Mouse (Mus musculus) layer of hippocampus, postnatal 14 days (tissue): ENCODE results near the gene Prkg1. TPM values are rescaled to one million over a fixed set of nuclear protein-coding genes. Genes with fewer than 3 reads are reported as not detected.

ENCODE experiments used
- DNase-seq, 2 experiments: peaks; one replicate each; pipeline ENCODE4 v3.0.0; 2021 to 2022; ENCODE audit warnings: low spot score in 2 of 2, mixed read lengths in 1 of 2
- total RNA-seq, 2 experiments: library from RNA; stranded (reverse); gene quantifications; 2 replicates each; pipeline ENCODE4 v1.2.3; 2021

The Prkg1 gene
- total RNA-seq, 2 experiments from 2014 or later = 21.9 to 23.4 TPM

DNA sequence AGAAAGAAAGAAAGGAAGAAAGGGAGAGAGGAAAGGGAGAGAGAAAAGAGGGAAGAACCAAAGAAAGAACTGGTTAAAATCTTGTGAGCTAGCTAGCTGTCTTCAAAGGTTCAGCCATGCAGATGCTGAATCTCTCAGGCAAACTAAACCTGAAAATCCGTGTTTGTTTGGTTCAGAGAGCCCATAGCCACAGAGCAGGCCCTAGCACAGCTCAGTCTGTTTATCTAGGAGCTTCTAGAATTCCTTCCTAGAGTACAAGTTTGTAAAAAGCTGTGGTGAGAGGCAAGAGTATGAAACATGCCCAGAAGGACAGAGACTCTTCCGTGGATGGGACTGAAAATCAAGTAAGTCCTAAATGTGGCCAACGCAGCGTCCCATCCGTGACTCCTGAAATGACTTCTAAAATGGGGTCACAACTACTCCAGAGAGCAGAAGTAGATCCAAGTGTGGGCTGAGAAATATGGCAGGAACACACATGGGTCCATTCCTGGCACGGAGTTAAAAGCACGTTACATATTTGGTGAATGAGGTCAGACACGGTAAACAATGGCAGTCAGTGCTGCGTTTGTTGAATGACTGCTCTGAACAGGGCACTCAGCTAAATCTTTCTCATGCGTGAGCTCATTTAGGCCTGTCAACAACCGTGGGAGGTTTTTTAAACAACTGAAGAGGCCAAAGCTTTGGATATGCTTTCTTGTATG is 13.7 kb downstream of the Prkg1 start:
- no peak for DNase-seq

DNA sequence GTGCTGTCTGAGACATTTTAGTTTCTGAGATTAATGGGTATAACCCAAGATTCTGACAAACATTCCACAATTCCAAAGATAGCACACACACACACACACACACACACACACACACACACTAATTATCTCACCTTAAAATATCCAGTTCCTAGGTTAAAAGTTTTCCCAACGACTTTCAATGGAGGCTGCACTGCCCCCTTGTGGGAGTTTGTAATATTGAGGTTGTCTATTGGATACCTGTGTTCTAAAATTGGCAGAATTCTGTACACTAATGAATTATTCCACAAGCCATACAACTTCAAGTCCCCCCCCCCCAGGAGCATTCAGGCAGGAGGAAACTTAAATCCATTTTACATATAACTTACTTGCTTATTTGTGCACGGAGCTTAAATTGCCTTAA is 18.2 kb downstream of the Prkg1 start:
- DNase-seq = peak in 1 of 2 experiments; percentile 58

DNA sequence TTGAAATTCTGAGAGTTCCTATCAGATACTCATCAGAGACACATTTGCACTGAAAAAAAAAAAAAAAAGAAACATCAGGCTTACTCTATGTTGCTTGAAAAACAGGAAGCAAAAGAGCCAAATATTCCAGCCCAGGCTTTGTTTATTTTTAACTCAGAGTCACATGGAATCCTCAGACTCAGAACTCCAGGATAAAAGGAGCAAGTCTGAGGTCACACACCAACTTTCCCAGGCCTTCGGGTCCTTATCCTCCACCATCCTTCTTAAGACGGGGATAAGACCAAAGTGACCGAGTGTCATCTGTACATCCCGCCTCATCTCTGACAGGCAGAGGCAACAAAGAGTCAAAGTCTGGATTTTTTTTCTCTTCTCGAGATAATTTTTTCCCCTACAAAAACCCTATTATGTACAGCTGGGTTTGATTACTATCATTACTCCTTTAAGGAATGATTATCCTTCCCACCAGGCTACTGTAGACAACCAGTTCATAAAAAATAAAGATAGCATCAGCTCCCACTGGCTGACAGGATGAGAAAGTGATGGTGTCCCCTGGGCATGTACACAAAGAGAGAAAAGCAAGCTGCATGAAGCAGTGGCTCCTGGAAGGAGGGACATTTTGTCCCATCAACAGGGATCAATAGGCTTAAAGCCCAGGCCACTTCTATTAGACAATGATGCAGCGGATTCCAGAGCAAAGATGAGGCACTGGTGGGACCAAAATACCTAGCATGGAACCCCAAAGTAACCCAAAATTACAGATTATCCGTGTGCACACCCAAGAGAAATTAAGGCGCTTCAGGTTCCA is 21.4 kb downstream of the Prkg1 start:
- DNase-seq = no peak

DNA sequence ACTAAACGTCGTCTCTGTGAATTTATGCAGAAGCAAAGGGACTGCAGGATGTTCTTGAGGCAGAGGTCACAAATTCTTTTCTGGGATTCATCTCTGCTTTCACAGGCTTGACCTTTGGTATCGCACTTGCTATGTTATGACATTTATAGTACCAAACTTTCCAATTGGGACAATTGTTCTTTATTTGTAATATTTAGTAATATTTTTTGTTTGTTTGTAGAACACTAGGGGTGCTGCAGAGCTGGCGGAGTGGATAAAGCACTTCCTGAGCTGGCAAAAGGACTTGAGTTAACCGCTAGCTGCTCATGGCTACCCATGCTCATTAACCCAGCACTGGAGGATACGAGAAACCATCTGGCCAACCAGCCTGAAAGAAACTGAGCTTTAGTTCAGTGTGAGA is 49.9 kb downstream of the Prkg1 start:
- DNase-seq = no peak

DNA sequence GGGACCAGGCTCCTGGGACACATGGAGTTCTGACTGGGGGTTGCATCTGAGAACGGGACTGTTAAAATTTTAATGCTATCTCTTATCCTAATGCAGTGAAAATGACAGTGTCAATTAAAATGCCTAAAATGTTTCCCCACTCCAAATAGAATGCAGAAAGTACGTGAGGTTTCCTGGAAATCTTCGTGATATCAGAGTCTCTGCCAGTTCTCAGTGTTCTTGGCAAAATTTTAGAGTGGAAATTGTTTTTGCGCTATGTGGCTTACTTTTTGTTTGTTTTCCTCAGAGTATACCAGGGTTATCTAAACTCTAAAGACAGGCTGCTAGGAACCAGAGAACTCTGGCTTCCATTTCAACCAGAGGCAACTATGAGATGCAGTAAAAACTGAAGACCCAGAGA is 50.4 kb downstream of the Prkg1 start:
- no peak for DNase-seq

DNA sequence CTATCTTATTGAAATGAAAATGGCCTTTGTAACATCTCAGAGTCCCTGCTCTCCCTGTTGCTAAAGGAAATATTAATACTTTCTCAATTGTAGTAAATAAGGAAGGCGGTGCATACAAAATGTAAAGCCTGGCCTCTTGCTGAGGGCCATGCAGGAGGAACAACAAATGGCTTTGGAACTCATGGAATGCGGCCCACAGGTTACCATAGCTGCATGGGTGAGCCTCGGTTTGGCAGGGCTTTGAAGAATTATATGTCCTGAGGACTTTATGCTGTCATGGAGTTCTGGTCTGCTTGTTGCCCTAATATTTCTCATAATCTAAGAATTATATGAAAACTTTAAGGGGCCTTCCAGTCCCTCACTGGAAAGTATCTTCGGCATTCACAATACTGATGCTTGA is 51.5 kb downstream of the Prkg1 start:
- no peak for DNase-seq

DNA sequence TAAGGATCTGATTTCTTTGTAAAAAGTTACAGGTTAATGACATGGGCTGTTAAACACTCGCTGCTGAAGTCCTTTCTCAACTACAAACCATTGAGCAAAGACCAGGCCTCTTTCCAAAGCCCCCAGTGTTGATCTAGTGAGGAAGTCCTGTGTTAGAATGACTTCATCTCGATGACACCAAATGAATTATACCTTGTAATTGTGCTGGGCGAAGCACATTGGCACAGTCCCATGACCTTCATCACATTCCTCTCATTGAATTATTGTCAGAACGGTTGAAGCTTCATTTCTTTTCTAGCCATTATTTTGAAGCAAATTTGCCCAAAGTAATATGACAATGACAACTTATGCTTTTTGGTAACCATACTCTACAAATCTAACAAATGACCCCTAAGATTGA is 54.5 kb downstream of the Prkg1 start:
- DNase-seq = no peak

DNA sequence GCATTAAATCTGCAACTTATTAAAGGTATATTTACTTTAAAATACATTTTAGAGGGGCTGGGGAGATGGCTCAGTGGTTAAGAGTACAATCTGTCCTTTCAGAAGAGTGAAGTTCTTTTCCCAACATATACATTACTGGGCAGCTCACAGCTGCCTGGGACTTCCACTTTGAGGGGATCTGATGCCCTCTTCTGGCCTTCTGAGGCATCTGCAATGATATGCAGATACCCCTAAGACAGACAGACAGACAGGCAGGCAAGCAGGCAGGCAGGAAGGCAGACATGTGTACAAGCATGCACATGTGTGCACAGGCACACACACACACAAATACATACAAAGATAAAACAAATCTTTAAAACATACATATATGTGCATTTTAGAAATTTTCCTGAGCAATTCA is 60.8 kb downstream of the Prkg1 start:
- DNase-seq = no peak

DNA sequence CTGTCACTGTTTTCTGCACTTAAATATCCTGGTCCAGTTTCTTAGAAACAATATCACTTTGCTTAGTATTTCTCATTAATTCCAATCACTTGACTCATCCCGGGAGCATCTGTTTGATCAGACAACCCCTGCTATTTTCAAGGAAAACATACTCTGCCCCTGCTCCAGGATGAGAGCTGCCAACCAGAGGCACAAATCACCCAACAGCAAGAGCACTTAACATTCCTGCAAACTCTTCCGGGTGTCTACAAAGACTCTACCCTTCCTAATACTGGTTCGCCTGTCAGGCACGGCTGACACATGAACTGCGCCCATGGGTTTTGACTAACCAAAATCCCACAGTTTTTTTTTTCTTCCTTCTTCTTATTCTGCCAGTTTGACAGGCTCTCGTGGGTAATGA is 65.9 kb downstream of the Prkg1 start:
- no peak for DNase-seq

DNA sequence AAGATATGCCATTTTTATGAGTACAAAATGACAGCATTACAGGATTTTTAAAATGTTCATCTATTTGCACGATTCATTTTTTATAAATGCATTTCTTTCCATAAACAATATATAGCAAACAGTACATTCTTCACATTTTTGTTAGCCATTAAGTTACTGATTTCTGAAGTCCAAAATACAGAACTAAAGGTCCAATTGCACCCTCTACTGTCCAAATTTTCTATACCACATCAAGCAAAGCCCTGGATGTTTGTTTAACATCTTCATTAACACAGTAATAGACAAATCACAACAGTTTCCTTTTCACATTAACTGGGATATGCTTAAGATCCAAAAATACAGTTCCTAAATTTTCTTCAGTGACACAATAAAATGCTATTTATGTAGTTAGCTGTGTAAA is 84.0 kb downstream of the Prkg1 start:
- peak in 1 of 2 experiments; percentile 49 for DNase-seq

DNA sequence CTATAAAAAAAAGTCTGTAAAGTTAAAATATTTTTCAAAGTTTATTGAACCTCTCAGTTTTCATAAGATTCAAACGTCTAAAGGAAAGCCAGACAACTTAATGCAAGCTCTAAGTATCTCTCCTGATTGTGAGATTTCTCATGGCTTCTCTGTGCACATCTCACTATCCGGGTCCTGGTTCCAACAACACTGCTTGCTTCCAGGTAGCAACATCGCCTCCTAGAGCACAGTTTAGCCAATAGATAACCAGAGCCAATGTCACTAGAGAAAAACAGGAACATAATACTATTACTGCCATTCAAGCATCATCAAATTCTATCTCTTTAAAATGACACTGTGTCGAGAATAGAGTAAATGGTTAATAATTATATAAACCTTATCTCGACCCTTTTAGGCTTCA is 86.5 kb downstream of the Prkg1 start:
- no peak for DNase-seq

DNA sequence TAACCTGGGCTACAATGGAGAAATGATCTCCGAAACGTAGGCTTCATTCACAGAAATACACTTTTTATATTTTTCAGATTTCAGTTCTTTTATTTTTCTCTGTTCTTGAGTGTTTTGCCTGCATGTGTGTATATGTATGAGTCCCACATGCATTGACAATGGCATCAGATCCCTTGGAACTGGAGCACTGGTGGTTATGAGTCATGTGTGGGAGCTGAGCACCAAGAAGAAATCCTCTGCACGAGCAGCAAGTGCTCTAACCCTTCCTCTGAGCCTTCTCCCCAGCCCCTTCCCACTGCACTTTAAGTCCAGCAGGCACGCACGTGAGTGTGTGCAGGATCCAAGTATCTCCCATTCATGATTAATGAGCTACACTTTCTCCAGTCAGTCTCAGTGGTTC is 93.1 kb downstream of the Prkg1 start:
- DNase-seq = no peak

DNA sequence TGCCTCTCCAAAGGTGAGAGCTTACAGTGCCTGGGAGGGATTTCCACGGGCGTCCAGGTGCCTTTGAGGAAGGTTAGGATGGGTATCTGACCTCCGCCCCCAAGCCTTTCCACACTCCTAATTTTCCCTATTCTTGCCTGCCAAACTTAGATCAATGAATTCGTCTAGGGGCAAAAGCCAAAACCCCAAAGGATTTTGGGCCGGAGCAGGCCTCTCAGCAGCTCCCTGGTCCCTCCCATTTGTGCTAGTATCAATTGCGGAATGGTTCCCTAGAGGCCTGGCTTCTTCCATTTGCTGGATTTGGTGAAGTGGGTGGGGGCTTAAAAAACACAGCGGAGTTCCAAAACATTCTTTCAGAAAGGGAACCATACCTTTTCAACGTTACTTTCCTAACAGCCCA is 99.8 kb downstream of the Prkg1 start:
- DNase-seq = peak; percentile 31 to 41

DNA sequence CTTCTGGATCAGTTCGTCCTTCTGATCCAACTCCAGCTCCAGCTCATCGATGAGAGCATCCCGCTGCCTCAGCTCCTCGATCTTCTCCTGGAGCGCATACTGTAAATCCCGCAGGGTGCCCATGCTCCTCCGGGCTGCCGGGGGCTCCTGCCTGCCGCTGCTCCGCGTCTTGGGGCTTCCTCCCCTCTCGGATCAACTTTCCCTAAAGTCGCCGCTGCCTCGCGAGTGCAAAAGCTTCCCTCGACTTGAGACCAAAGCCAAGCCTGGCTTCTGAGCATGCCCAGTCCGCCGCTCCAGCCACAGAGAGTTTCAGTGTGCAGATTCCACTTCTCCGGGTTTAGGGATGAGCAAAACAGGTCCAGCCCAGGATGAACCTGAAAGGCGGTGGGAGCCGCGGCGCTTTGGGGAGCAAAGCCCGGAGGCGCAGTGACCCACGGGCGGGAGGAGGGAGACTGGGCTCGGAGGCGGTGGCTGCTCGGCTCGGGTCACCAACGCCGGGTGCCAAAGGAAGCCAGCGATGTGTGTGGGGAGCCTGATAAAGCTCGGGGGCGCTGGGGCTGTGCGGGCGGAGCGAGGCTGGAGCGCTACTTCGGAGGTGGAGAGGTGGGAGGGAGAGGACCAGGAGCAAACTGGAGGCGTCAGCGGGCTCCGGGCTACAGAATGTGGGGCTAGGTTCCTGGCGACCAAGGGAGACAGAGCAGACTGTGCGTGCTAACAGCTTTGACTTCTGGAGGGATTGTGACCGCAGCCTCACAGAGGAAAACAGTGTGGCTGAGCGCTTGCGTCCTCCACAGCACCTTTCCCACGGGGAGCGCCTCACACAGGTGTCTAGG is 100.5 kb downstream of the Prkg1 start:
- peak; percentile 73 to 77 for DNase-seq

DNA sequence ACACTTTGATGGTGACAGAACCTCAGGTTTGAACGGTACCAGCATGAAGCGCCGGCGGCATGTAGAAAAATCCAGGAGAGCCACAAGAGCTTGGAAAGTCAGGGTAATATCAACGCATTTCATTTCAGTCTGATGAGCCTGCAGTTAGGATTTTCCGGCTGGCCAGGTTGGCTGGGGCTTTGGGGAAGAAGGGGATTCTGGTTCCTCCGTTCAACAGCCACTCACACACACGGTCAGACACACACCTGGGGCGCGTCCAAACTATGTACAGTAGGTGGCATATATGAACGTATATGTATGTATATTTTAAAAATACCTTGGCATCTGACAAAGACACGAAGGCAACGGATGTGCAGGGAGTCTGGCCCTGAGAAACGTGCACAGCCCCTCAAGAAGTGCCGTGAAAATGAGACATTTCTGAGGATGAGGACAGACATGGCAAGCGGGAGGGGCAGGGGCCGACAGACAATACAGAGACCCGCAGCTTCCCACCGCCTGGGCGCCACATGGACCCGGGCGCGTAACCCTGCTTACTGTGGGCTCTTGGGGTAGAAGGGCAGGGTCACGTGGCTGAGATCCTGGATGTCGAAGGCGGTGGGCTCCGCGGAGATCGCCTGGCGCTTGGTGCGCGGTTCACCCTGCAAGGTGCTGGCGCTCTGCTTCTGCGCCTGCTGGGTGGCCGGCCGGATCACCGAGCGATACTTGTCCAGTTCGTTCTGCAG is 101.2 kb downstream of the Prkg1 start:
- peak in 1 of 2 experiments; percentile 30 for DNase-seq

DNA sequence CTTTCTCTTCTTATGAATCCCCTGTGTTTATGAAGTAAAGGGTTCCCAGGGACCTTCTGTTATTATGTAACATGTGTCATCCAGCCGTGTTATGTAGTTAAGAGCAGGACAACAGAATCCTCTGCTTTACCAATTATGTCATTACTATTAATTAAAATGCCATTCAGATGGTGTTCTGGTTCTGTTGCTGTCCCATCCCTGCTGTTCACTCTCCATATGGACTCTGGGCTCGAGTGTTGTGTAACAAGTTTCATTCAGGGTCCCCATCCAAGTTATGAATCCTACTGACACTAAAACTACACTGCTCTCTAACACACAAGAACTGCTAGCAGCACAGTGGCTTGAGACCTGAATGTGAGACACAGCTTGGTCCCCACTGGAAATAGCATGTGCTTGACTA is 102.0 kb downstream of the Prkg1 start:
- DNase-seq = peak; percentile 36 to 69

DNA sequence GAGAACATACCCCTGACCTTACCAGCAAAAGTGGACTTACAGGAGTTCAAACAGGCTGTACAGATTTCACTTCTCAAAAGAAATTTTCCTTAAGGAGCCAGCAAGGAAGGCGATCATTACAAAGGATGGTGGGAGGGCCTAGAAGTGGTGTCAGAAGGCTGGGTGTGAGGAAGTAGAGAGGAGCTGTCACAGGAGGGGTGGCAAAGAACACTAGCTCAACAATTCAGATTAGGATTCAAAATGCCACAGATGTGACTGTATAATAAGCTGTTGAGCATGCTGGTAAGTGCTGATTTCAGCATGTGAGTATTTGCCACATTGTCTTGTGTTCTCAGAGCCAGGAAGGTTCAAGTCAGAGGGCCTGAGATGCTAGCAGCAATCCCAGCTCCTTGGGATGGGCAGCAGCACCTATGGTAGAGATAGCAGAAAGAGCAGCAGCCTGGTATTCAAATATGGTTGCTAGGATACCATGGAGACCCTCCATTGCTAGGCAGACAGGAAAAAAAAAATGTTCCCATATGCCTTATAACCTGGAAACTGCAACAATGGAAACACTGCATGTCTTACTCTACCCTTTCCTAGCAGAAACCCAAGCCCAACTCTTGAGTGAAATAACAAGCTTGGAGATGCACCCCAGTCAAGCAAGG is 106.0 kb downstream of the Prkg1 start:
- DNase-seq = peak in 1 of 2 experiments; percentile 16

DNA sequence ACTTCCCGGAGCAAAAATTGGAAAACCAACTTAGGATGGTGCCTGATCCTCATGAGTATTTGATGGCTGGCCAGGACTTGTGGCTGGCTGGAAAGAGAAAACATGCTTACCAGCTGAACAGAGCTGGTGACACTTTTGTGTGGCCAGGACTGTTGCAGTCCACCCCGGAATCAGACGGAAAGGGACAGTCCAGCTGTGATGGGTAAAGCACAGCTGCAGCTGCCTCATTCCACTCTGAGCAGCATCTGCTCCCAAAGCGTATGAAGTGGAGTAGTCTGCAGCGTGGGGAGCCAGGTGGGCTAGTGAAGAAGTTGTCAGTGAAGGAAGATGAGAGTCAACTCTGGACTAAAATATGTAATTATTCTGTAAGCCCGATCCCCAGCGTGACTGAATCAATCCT is 108.6 kb downstream of the Prkg1 start:
- no peak for DNase-seq

DNA sequence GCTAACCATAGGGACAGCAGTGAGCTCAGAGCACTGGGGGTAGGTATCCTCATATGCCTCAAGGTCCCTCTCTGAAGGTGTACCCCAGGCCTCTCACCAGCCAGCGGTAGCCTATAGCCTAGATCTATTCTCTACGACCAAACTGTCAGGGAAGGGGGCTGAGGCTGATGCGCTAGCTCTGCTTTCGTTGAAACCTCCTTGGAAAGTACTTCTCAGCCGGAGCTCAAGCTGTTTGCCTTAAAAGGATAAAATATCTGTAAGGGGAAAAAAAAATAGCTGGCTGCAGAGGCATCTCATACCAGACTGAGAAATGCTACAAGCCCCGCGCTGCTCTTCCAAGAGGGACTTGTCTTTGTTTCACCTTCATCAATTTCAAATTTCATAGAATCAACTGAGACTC is 109.0 kb downstream of the Prkg1 start:
- DNase-seq = no peak

DNA sequence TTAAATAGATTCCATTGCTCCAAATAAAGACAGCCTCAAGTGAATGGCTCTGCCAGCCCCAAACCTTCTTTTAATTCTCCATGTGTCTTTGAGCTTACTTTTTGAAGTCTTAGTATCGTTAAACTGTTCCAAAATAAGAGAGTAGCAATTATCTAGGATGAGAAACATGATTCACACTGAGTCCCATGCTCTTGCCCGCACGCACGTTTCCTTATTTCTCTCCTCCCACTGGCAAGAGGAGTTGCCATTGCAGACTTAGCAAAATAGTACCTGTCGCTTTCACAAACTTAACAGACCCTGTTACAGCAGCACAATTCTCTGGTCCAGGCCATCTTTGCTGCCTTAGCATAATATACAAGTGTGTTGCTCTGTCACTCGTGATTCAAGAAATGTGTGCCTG is 110.8 kb downstream of the Prkg1 start:
- DNase-seq = no peak

DNA sequence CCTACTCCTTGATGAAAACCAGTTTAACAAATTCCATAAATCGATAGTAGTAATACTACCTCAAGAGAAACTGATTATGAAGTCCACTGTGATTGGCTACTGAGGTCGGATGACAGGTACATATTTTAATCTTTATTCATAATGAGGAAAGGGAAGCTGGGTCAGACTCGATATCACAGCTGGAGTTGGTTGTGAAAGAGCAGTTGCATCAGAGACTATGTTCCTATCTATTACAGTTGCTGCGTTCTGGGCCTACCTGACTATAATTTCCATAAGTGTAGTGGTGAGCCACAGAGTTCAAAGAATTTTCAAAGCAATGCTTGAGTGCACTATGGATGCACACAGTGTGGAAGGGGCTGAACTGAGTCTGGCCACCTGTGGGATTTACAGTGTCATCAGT is 114.4 kb downstream of the Prkg1 start:
- DNase-seq = no peak
